Mouse (Mus musculus) left cerebral cortex, adult 11 months (tissue): ENCODE measurements around the gene Gm8165.
"Not testable (repeated sequence)": the region's sequence is repeated elsewhere in the genome, so short reads cannot be mapped to it uniquely, and the experiment has no call there.

ENCODE experiments used
- DNase-seq: peaks from one replicate; pipeline ENCODE4 v3.0.0; 2022; ENCODE audit warnings: low spot score

Gene Gm8165

DNA sequence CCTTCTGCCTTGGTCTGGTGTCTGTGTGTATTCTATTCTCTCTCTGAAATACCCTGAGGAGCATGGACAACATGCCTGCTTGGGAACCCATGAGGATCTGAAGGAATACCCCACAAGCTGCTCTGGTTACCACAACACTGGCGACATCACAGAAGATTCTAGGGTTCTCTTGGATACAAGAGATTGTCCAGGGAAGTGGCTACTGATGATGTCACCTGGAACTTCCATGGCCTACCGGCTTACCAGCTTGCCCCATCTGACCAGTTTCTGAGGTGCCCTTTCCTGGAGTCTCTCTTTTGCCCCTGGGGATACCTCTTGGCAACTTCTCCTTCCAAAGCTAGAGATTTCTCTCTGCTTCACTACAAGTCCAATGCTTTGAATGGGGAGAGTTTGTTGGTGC, at the start of gene Gm8165:
Gm8165 (minus strand) TSS at position 101 of the 400 bp plus-strand sequence.
- not testable (repeated sequence) for DNase-seq

DNA sequence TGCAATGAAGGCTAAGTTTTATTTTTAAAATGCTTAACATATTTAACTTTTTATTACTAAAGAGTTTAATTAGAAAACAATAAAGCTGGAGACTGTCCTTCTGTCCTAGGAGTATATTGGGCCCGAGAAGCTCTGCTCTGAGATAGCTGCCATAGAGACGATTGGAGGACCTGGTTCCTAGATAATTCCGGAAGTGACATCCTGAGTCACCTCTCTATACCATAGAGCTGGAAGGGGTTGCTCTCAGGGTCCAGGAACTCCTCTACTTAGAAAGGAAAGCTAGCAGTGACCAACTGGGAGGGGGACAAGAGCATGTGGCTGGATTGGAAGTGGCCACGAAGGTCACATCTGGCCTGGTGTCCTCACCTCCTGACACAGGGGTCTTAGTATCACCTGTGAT, 20.6 kb upstream of the Gm8165 start, which contains the start of gene Gm7324:
Gm7324 (plus strand) TSS at position 208 of the 400 bp plus-strand sequence.
- not testable (repeated sequence) for DNase-seq
